Mouse (Mus musculus) erythroblast, embryonic 14.5 days (primary cell): Measurements from ENCODE around the gene Gpatch1.

ENCODE experiments used
- GATA1 ChIP-seq: IDR thresholded peaks from 2 replicates; pipeline ENCODE4 v1.6.1; 2012; ENCODE audit warnings: low read length, inconsistent platforms, mixed read lengths
- TAL1 ChIP-seq: IDR thresholded peaks from 3 replicates; pipeline ENCODE4 v1.6.1; 2012; ENCODE audit warnings: low read length, inconsistent platforms, mixed read lengths

- TF ChIP-seq GATA1 (no peak), TAL1 (no peak)
These were observed 51.6 kb downstream of the Gpatch1 start for GRCm38 (mm10) chr7:35266666-35267065.
